Mouse (Mus musculus) right cerebral cortex, postnatal 14 days (tissue): ENCODE data around the gene Mrs2.

ENCODE experiments used
- DNase-seq: peaks from one replicate; pipeline ENCODE4 v3.0.0; 2022

The Mrs2 gene

GRCm38 (mm10) chr13:25019793-25020539, at the start of gene Mrs2:
Mrs2 (minus strand) TSS chr13:25020379.
- peak; percentile 82 for DNase-seq

GRCm38 (mm10) chr13:25069765-25070164, 49.6 kb upstream of the Mrs2 start:
- no peak for DNase-seq

- DNase-seq = no peak
Observed at GRCm38 (mm10) chr13:25067183-25067582, 47.0 kb upstream of the Mrs2 start.

GRCm38 (mm10) chr13:25066659-25067058, 46.5 kb upstream of the Mrs2 start:
- no peak for DNase-seq

- peak; percentile 11 for DNase-seq
Observed at GRCm38 (mm10) chr13:25055873-25056667, 35.9 kb upstream of the Mrs2 start, which contains the start of gene Dcdc2a. Dcdc2a (plus strand) TSS chr13:25056004.

- peak; percentile 70 for DNase-seq
Observed at GRCm38 (mm10) chr13:25055111-25055554, 35.0 kb upstream of the Mrs2 start.

GRCm38 (mm10) chr13:25052671-25053070, 32.5 kb upstream of the Mrs2 start:
- DNase-seq = no peak

DNA sequence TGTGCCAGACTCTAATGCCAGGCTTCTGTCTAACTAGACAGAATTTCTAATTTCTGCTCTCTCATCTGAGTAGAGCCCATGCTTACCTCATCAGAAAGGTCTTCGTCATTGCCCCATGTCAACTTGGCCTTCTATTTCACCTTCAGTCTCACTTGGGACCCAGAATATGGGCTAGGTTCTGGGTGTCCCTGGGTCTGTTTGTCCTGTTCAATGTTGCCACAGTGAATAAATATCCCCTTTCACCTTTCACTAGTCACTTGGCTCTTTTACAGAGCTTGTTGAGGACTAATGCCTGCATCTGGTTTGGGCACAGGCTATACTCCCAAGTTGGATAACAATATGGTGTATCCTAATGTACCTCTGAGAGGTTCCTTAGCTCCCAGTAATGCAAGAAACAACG, 19.3 kb upstream of the Mrs2 start:
- no peak for DNase-seq

DNA sequence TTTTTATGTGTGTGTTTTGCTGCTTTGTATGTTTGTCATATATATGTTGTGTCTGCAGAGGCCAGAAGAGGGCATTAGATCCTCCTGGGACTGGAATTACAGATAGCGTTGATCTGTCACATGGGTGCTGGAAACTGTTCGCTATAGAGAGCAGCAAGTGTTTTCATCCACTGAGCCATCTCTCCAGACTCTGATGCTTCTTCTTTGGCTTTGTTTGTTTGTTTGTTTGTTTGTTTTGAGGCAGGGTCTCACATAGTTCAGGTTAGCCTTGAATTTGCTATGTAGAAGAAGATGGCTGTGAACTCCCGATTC, 6.9 kb upstream of the Mrs2 start:
- no peak for DNase-seq

- no peak for DNase-seq
Observed at GRCm38 (mm10) chr13:25026409-25027113, 6.4 kb upstream of the Mrs2 start.

DNA sequence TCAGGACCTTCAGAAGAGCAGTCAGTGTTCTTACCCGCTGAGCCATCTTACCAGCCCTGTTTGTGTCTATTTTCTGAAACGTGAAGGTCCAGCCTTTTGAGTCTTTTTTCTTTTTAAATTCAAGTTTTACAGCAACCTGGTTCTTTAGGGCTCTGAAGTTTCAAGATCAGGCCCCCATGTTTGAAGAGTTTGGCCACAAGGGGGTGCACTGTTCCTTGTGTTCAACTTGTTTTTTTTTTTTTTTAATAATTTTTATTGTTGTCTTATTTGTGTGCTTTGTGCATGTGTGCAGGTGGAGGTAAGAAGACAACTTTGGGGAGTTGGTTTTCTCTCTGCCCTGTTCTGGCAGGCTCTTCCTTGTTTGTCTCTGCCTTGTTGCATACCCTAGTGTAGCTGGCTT, 4.5 kb upstream of the Mrs2 start:
- DNase-seq = peak; percentile 68

DNA sequence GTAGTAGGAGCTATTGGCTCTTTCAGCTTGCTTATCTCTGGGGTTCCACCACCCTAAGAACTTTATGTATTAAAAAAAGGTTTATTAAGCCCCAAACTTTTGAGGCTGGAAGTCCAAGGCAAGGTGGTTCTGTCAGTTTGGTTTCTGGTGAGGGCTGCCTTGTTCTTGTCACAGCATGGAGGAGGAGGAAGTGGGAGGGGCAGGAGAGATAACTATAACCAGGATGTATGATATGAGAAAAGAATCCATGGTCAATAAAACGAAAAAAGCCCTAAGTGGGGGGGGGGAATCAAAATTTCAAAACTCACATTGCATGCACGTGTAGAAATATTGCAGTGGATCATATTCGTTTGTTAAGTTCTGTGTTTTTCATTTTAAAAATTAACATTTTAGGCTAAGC, 3.0 kb upstream of the Mrs2 start:
- no peak for DNase-seq

GRCm38 (mm10) chr13:25022386-25022785, 2.2 kb upstream of the Mrs2 start:
- no peak for DNase-seq

GRCm38 (mm10) chr13:25020540-25020892, 337 bp upstream of the Mrs2 start:
- no peak for DNase-seq

DNA sequence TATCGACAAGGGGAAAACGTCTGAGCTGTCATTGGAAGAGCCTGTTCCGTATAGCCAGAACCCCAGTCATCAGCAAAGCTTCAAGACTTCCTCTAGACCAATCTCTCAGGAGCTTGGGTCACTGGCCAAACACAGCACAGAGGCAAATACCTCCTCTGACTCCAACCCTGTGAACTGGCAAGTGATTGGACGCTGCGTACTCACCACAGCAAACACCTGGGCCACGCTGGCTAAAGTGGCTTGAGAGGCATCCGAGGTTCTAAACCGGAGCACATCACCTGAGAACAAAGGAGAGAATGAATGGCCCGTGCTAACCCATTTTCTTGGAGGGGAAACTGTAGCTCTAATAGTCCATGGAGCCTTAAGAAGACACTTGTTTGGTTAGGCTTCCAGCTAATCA, 1.9 kb downstream of the Mrs2 start:
- no peak for DNase-seq

- peak; percentile 62 for DNase-seq
Observed at GRCm38 (mm10) chr13:25007115-25007514, 13.1 kb downstream of the Mrs2 start.

DNA sequence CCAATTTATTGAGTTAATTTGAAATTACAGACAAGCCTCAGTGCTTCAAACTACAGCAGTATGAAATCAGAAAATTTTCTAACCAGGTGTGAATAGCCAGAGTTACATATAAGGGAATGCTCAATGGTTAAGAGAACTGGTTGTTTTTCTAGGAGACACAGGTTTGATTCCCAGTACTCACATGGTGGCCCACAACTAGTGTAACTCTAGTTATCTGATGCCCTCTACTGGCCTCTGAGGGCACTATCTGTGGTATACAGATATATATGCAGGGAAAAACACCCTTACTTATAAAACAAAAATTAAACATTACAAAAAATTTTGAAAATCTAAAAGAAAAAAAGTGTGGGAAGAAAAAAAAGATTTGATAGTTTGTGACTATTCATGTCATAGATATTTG, 17.2 kb downstream of the Mrs2 start:
- no peak for DNase-seq

DNA sequence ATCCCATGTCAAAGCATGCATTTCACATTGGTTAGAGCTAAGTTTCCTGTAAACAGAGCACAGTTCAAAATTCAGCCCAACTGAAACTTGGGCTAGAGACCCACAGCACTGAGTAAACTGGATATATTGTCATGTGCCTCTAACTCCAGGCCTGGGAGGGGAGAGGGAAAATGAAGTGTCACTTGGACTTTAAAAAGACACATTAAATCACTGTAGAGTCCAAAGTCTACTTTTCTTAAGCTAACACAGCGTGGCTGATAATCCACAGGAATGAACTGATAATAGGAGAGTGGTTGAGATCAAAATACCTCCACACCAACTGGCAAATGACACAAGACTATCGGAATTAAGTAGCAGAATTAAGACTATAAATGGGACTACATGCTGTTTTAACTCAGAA, 20.6 kb downstream of the Mrs2 start:
- no peak for DNase-seq

- DNase-seq = no peak
Observed at GRCm38 (mm10) chr13:24993160-24993559, 27.0 kb downstream of the Mrs2 start.

DNA sequence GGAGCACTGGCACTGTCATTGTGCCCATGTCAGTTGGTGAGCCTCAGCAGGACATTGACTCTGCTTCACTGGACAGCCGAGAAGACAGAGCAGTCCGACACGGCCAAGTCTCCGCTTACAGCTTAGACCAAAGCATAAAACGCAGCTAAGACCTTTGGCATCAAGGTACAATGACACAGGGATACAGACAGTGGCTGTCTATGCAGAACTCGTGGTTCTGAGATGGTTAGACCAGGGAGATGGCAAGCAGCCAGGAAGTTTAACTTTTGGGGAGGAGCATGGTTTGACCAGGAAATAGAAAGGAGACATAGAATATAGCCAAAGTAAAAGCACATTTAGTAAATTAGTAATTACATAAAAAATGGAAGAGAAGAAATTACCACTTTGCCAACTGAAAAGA, 31.2 kb downstream of the Mrs2 start:
- no peak for DNase-seq

DNA sequence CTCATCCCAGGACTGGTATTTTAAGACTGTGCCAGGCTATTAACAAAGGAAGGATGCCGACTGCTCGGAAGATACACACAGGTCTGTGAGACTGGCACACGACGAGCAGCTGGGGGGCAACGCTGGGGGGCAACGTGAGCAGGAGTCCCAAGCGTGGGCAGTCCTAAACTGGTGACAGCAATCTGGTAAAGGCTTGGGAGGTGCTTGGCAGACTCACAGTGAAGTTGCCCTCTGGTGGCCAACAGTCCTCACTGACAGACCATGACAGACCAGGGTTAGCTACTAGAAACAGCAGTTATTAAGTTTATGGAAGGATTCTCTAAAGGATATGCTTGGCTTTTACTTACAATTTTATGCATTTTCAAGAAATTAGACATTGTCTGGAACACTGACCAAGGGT, 31.8 kb downstream of the Mrs2 start:
- DNase-seq = peak; percentile 74

- DNase-seq = no peak
Observed at GRCm38 (mm10) chr13:24985435-24985834, 34.7 kb downstream of the Mrs2 start.

GRCm38 (mm10) chr13:24981031-24981430, 39.1 kb downstream of the Mrs2 start:
- no peak for DNase-seq

DNA sequence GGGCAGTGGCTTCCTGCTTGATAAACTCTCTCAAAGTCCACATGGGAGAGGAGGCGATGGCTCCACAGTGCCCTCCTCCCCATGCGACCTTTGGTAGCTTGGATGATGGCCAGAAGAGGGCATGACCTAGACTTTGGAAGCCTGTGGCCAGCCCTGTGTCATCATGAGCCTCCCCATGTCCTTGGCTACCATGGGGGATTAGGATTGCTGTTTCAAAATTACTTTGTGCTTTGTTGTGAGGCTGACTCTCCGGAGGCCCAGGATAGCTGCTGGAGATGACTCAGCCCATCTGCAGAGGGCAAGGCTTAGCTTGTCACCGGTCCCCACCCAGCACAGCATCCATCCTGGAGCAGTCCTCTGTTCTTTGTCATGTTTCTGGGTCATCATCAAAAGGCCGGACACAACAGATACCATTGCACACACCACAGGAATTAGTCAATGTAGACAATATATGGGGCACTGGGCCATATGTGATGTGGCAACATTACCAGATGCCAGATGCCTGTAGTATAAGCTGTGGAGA, 42.3 kb downstream of the Mrs2 start:
- no peak for DNase-seq
